Mouse (Mus musculus) liver, embryonic 16.5 days (tissue): ENCODE data around the gene Usp44. TPM values are rescaled to one million over a fixed set of nuclear protein-coding genes. Genes with fewer than 3 reads are reported as not detected.
"Not testable (repeated sequence)": the region's sequence is repeated elsewhere in the genome, so short reads cannot be mapped to it uniquely, and the experiment has no call there.

Experiments
- ATAC-seq: fragments of 200-750 bp; cut with Nextera tagmentation; 2 replicates; pipeline ENCODE4 v1.8.0; 2017; ENCODE audit warnings: low read depth, mild to moderate bottlenecking, moderate number of reproducible peaks, moderate library complexity
- H3K27ac ChIP-seq: fragments of 300-500 bp; sonication (generic); 2 replicates; pipeline ENCODE4 v1.5.1; 2014; ENCODE audit warnings: mild to moderate bottlenecking, low read length
- H3K27me3 ChIP-seq: fragments of 300-500 bp; sonication (generic); 2 replicates; pipeline ENCODE4 v1.6.1; 2014; ENCODE audit warnings: low read depth, low read length, mixed read lengths; ENCODE audit not compliant: control insufficient read depth, insufficient read depth
- H3K36me3 ChIP-seq: fragments of 300-500 bp; sonication (generic); 2 replicates; pipeline ENCODE4 v1.6.1; 2014; ENCODE audit warnings: mild to moderate bottlenecking; ENCODE audit not compliant: control insufficient read depth, insufficient read depth
- H3K4me1 ChIP-seq: fragments of 300-500 bp; sonication (generic); 2 replicates; pipeline ENCODE4 v1.6.1; 2014; ENCODE audit warnings: low read depth, low read length, mixed read lengths; ENCODE audit not compliant: control insufficient read depth
- H3K4me2 ChIP-seq: fragments of 300-500 bp; sonication (generic); 2 replicates; pipeline ENCODE4 v1.6.1; 2014; ENCODE audit warnings: low read depth, low read length, mixed read lengths
- H3K4me3 ChIP-seq: fragments of 300-500 bp; sonication (generic); 2 replicates; pipeline ENCODE4 v1.5.1; 2014; ENCODE audit warnings: low read depth, mild to moderate bottlenecking, low read length
- H3K9ac ChIP-seq: fragments of 300-500 bp; sonication (generic); 2 replicates; pipeline ENCODE4 v1.6.1; 2014; ENCODE audit warnings: low read depth, low read length
- H3K9me3 ChIP-seq: fragments of 300-500 bp; sonication (generic); replicated peaks from 2 replicates; pipeline ENCODE4 v1.6.1; 2016; ENCODE audit warnings: low read length; ENCODE audit not compliant: control insufficient read depth
- WGBS: fragments of 180-500 bp; shearing (Covaris S2); extraction: QIAGEN DNeasy Blood & Tissue Kit; methylation state at CpG from one replicate; pipeline ENCODE4 v1.1.7; 2014; ENCODE audit not compliant: insufficient replicate concordance; 5-methylcytosine and 5-hydroxymethylcytosine counted together
- polyA plus RNA-seq: library from polyadenylated mRNA; unstranded; fragments of >200 nt; fragmentation: Nextera tagmentation; extraction: Ambion mirVana; gene quantifications from 2 replicates; pipeline ENCODE4 v1.2.1, GENCODE M21; 2015

Usp44 gene
- polyA plus RNA-seq, result 0.87 and 1.1 TPM in 2 replicates

DNA sequence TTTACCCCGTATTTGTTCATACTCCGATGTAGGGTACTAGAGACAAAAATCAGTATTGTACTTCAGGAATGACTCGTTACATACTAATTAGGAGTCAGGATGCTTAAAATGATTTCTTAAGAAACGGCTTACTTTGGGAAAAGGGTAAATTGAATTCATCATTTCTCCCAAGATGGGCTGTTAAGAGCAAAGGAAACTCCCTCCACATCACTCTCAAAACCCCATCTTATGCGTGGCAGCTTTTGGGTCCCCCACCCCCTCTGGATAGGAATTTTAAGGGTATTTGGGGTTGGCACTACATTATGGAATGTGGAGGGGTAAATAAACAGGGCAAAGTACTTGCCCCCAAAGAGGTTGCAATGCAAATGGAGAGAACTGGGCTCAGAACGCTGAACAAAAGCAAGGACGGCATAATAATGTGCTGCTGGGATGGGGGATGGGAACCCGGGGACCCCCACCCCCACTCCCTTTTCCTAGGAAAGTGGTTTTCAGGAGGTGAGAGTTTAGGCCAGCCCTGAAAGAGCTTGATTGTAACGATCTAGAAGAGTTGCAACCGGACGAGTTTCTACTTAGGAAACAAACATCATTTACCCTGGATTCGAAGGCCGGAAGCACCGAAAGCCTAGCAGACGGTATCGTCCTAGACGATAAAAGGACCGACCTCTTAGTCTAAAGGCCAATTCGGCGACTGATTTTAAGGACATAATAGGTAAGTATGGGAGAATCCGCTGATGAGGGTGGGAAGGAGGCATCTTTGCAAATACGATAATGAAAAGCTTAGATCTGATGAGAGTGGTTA is at the start of gene Usp44:
Gene Usp44 (plus strand): TSS at position 625 of the 799 bp plus-strand sequence.
- Histone ChIP-seq H3K27ac (no peak within 1 kb of the TSS), H3K4me2 (peak within 1 kb of the TSS; percentile 51), H3K36me3 (no peaks in the 10 kb centered on the region), H3K9me3 (no peaks in the 10 kb centered on the region), H3K9ac (peak within 1 kb of the TSS; percentile 10; the same call in 1 of the 2 replicates), H3K27me3 (peaks cover 57% of the 10 kb centered on the region), H3K4me3 (peak within 1 kb of the TSS; percentile 41), H3K4me1 (peaks cover 28% of the 10 kb centered on the region)
- WGBS, result 24% methylated on average over 22 of the region's 22 CpGs
- ATAC-seq, result no peak

DNA sequence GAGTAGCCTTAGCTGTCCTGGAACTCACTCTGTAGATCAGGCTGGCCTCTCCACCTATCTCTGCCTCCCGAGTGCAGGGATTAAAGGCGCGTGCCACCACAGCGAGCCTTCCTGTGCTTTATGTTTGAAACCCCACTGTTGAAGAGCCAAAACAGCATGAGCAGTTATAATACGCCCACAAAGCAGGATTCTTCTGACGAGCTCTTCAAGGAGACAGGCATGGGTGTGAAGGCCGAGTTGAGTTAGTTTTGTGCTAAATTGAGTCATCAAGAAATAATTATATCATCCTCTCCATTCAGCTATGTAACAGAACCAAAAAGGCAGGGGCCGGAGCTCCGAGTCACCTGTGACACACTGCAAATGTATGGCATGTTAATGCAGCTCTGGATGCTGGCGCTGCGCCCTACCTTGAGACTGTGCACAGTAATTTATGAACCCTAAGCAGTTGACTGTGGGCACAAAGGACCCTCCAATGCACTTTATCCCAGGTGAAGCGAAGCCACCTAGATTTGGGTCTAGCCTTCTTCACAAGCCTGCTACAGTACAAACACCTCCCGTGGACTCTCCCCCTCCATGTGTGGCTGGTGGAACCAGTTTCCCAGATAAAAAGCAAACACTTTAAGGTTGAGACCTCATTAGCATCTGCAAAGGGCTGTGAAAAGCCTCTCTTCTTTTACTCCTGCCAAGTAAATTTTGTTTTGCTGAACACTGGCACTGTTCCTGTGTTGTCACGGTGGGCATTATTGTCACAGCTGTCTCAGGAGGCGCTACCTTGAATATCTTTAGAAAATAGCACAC is 47.9 kb upstream of the Usp44 start:
- H3K9me3 ChIP-seq, result no peaks in the 10 kb centered on the region
- H3K27ac ChIP-seq, result no peak overlapping the region
- WGBS, result 71% methylated on average over 15 of the region's 15 CpGs
- no peak overlapping the region for H3K4me2 ChIP-seq
- H3K4me3 ChIP-seq, result no peak overlapping the region
- no peaks in the 10 kb centered on the region for H3K27me3 ChIP-seq
- no peak for ATAC-seq
- H3K36me3 ChIP-seq, result no peaks in the 10 kb centered on the region
- H3K9ac ChIP-seq, result no peak overlapping the region
- H3K4me1 ChIP-seq, result no peaks in the 10 kb centered on the region

DNA sequence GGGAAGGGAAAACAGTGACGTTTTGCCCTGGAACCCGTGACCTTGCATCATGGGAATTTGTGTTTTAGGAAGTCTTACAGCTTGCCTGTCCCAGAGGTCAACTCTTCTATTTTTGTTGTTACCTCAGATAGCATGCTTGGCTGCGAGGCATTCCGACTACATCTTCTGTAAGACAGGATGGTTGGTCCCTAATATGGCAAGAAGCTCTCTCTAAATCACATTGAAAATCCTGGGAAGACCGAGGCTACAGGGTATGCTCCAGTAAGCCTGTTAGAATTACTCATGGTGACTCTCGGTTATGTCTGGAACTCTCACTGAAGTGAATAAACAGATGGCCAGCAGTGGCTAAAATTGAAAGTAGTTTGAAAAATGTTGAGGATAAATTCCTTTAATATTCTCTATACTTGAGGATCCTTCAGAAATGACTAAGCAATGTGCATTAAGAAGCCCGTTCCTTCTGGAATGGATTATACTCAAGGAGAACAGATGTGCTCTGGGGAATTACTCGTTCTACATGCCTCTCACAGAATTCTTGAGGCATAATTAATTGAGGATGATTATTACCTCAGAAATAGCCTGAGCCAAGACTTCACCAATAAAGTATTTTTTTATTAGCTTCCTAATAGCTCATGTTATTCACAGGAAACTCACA is 31.5 kb upstream of the Usp44 start:
- Histone ChIP-seq H3K27ac (no peak overlapping the region), H3K4me3 (no peak overlapping the region), H3K4me1 (no peaks in the 10 kb centered on the region; the same call in 1 of the 2 replicates), H3K9ac (no peak overlapping the region), H3K36me3 (no peaks in the 10 kb centered on the region), H3K27me3 (no peaks in the 10 kb centered on the region), H3K4me2 (no peak overlapping the region), H3K9me3 (no peaks in the 10 kb centered on the region)
- 65% methylated on average over 8 of the region's 8 CpGs for whole genome bisulfite sequencing
- ATAC-seq, result no peak

DNA sequence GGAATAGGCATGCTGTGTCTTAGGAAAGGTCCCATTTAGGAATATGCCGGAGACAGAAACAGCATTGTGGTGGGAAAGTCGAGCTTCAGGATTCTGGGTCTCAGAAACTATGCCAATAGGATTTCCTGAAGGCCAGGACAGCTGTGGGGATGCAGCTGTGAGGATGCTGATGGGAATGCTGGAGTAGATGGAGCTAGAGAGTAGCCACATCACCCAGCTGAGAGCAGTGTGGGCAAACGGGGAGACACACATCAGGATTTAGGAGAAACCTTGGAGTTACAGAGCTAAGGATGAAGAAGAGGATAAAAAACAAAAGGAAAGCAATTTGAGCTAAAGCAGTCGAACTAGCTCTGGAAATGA is 31.0 kb upstream of the Usp44 start:
- H3K27me3 ChIP-seq, result no peaks in the 10 kb centered on the region

DNA sequence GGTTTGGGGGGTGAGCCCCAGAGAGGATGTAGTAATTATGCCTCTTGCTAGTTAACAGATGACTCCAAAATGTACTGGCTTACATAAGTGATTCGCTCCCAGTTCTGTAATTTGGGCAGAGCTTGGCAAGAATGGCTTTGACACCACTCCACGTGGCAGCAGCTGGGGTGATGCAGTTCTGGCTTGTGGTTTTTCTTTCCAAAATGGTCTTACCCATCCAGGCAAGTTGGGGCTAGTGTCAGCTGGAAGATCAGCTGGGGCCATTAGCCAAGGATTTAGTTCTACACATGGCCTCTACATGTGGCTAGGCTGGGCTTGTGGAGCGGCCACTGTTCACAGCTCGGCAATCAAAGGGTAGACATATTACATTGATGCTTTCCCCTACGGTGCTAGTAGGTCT is 30.5 kb upstream of the Usp44 start:
- WGBS, result 66% methylated on average over 5 of the region's 5 CpGs

More for the DNA sequence above, 31.0 kb upstream of the Usp44 start:
- 52% methylated on average over 4 of the region's 4 CpGs for WGBS
- no peak overlapping the region for H3K27ac ChIP-seq
- H3K36me3 ChIP-seq, result no peaks in the 10 kb centered on the region
- H3K4me3 ChIP-seq, result no peak overlapping the region
- no peak overlapping the region for H3K4me2 ChIP-seq
- H3K4me1 ChIP-seq, result no peaks in the 10 kb centered on the region; the same call in 1 of the 2 replicates
- no peaks in the 10 kb centered on the region for H3K9me3 ChIP-seq
- no peak overlapping the region for H3K9ac ChIP-seq
- ATAC-seq, result no peak

DNA sequence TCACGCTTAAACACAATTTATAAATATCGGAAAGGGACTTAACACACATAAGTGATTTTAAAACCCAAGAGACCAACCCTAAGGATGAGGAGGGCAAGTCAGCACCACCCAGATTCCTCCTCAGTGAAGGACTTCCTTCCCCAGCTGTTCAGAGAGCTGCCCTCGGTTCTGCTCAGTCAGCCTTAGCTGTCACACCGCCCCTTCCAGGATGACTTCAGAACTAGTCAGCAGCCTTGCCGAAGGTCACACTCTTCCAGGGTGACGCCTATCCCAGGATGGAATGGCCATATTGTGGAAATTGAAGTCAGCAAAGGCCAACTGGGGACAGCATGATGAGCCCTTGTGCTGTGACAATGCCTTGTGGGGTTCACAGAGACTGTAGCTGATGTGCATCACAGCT is 28.2 kb upstream of the Usp44 start:
- Histone ChIP-seq H3K27me3 (no peaks in the 10 kb centered on the region), H3K27ac (no peak overlapping the region)

More for the DNA sequence above, 30.5 kb upstream of the Usp44 start:
- Histone ChIP-seq H3K27me3 (no peaks in the 10 kb centered on the region), H3K9ac (no peak overlapping the region), H3K27ac (no peak overlapping the region), H3K4me2 (no peak overlapping the region), H3K9me3 (no peaks in the 10 kb centered on the region), H3K36me3 (no peaks in the 10 kb centered on the region), H3K4me3 (no peak overlapping the region), H3K4me1 (no peaks in the 10 kb centered on the region; the same call in 1 of the 2 replicates)
- no peak for ATAC-seq

DNA sequence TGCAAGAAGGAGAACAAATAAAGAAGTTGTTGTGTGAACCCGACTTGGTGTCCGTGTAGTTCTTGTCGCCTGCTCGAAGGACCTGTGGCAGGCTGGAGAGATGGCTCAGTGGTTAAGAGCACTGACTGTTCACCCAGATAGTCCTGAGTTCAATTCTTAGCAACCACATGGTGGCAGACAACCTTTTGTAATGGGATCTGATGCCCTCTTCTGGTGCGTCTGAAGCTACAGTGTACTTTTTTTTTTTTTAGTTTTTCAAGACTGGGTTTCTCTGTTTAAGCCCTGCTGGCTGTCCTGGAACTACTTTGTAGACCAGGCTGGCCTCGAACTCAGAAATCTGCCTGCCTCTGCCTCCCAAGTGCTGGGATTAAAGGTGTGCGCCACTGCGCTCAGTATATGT is 21.9 kb upstream of the Usp44 start:
- not testable (repeated sequence) for H3K9me3 ChIP-seq, H3K4me3 ChIP-seq, H3K36me3 ChIP-seq, H3K4me1 ChIP-seq, H3K27me3 ChIP-seq, H3K27ac ChIP-seq, H3K4me2 ChIP-seq, H3K9ac ChIP-seq, ATAC-seq
- 82% methylated on average over 8 of the region's 8 CpGs for WGBS

More for the DNA sequence above, 28.2 kb upstream of the Usp44 start:
- H3K4me1 ChIP-seq, result no peaks in the 10 kb centered on the region; the same call in 1 of the 2 replicates
- no peaks in the 10 kb centered on the region for H3K36me3 ChIP-seq
- H3K9ac ChIP-seq, result no peak overlapping the region
- H3K4me3 ChIP-seq, result no peak overlapping the region
- H3K4me2 ChIP-seq, result no peak overlapping the region
- H3K9me3 ChIP-seq, result no peaks in the 10 kb centered on the region
- 52% methylated on average over 6 of the region's 6 CpGs for WGBS
- no peak for ATAC-seq

DNA sequence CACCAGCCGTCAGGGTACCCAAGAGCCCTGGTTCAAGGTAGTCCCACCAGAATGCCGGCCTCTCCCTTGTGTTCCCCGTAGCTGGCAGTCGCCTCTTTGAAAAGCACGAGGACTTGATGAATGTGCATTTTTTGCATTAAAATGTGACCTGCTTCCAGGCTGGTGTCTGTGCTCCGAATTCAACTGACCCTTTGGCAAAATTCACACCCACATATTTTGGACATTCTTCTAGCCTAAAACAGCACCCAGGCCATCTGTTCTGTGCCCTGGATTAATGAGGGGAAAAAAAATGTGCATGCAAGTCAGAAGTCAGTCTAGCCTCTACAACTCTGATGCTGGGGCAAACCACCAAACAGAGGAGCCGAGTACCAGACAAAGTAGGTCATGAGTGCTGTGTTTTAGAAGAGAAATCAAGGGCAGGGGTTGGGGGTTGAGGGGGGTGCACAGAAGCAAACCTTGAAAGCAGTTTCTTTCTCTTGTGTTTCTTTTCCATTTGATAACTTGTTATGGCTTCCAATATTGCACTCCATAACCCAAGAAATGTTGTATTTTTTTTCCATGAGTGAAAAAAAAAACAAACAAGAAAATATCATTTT is 20.7 kb upstream of the Usp44 start:
- H3K9ac ChIP-seq, result no peak overlapping the region
- no peaks in the 10 kb centered on the region for H3K4me1 ChIP-seq
- WGBS, result 58% methylated on average over 7 of the region's 7 CpGs
- no peak overlapping the region for H3K4me2 ChIP-seq
- no peaks in the 10 kb centered on the region for H3K36me3 ChIP-seq
- no peak overlapping the region for H3K4me3 ChIP-seq
- no peaks in the 10 kb centered on the region for H3K9me3 ChIP-seq
- no peaks in the 10 kb centered on the region for H3K27me3 ChIP-seq
- H3K27ac ChIP-seq, result no peak overlapping the region
- ATAC-seq, result no peak
